Mouse (Mus musculus) layer of hippocampus, adult 2 months (tissue): ENCODE measurements around the gene Slc25a21. TPM values are rescaled to one million over a fixed set of nuclear protein-coding genes. Genes with fewer than 3 reads are reported as not detected.

Experiments used
- DNase-seq, 2 experiments: peaks; one replicate each; pipeline ENCODE4 v3.0.0; 2022; ENCODE audit warnings: low spot score in 2 of 2
- H3K27ac ChIP-seq: fragments of 200-600 bp; 2 replicates; pipeline ENCODE4 v1.8.1; 2022
- H3K4me3 ChIP-seq: fragments of 200-600 bp; 2 replicates; pipeline ENCODE4 v1.8.1; 2022; ENCODE audit warnings: mild to moderate bottlenecking
- CTCF ChIP-seq: fragments of 200-600 bp; conservative IDR thresholded peaks from 2 replicates; pipeline ENCODE4 v1.8.1; 2022; ENCODE audit warnings: antibody characterized with exemption, mild to moderate bottlenecking, moderate library complexity
- total RNA-seq, 2 experiments: library from RNA; stranded (reverse); gene quantifications; 2 replicates each; pipeline ENCODE4 v1.2.3; 2021

The Slc25a21 gene
- total RNA-seq, 2 experiments from 2014 or later: 0.42 to 2.0 TPM

- H3K4me3 ChIP-seq: no peak within 1 kb of the TSS
- no peak for DNase-seq
- no peak for TF ChIP-seq CTCF
- H3K27ac ChIP-seq: no peak within 1 kb of the TSS
Observed at GRCm38 (mm10) chr12:56691427-56692079, 505.7 kb downstream of the Slc25a21 start, which contains the start of gene Pax9. Pax9 (plus strand) TSS chr12:56691767.

- TF ChIP-seq CTCF: no peak
- no peak overlapping the region for H3K4me3 ChIP-seq
- DNase-seq: no peak
- no peak overlapping the region for H3K27ac ChIP-seq
Observed at GRCm38 (mm10) chr12:56691001-56691400, 506.3 kb downstream of the Slc25a21 start.

GRCm38 (mm10) chr12:56690366-56690765, 506.9 kb downstream of the Slc25a21 start:
- Histone ChIP-seq H3K4me3 (no peak overlapping the region), H3K27ac (no peak overlapping the region)
- no peak for DNase-seq
- no peak for TF ChIP-seq CTCF

GRCm38 (mm10) chr12:56689736-56690135, 507.5 kb downstream of the Slc25a21 start:
- H3K4me3 ChIP-seq: no peak overlapping the region
- no peak overlapping the region for H3K27ac ChIP-seq
- peak; percentile 56 for TF ChIP-seq CTCF
- no peak for DNase-seq

GRCm38 (mm10) chr12:56689331-56689730, 507.9 kb downstream of the Slc25a21 start:
- DNase-seq: no peak
- H3K4me3 ChIP-seq: no peak overlapping the region
- TF ChIP-seq CTCF: no peak

GRCm38 (mm10) chr12:56688920-56689319, 508.4 kb downstream of the Slc25a21 start:
- DNase-seq: no peak
- no peak overlapping the region for H3K4me3 ChIP-seq
- H3K27ac ChIP-seq: no peak overlapping the region
- no peak for TF ChIP-seq CTCF

More at GRCm38 (mm10) chr12:56689331-56689730, 507.9 kb downstream of the Slc25a21 start:
- no peak overlapping the region for H3K27ac ChIP-seq

- no peak for TF ChIP-seq CTCF
- DNase-seq: no peak
- no peak overlapping the region for H3K27ac ChIP-seq
- no peak overlapping the region for H3K4me3 ChIP-seq
Observed at GRCm38 (mm10) chr12:56688482-56688840, 508.8 kb downstream of the Slc25a21 start.

GRCm38 (mm10) chr12:56687640-56688481, 509.4 kb downstream of the Slc25a21 start:
- no peak for TF ChIP-seq CTCF
- no peak overlapping the region for H3K27ac ChIP-seq
- DNase-seq: no peak
- no peak overlapping the region for H3K4me3 ChIP-seq

- peak; percentile 60 for TF ChIP-seq CTCF
- H3K27ac ChIP-seq: no peak overlapping the region
- H3K4me3 ChIP-seq: no peak overlapping the region
- no peak for DNase-seq
Observed at GRCm38 (mm10) chr12:56681096-56681811, 516.0 kb downstream of the Slc25a21 start.

- H3K27ac ChIP-seq: no peak overlapping the region
- no peak overlapping the region for H3K4me3 ChIP-seq
- no peak for DNase-seq
- no peak for TF ChIP-seq CTCF
Observed at GRCm38 (mm10) chr12:56677620-56678019, 519.7 kb downstream of the Slc25a21 start.

GRCm38 (mm10) chr12:56674726-56675125, 522.5 kb downstream of the Slc25a21 start:
- no peak overlapping the region for H3K27ac ChIP-seq
- H3K4me3 ChIP-seq: no peak overlapping the region
- peak; percentile 77 for TF ChIP-seq CTCF
- no peak for DNase-seq

GRCm38 (mm10) chr12:56670795-56671194, 526.5 kb downstream of the Slc25a21 start:
- no peak for TF ChIP-seq CTCF
- Histone ChIP-seq H3K27ac (no peak overlapping the region), H3K4me3 (no peak overlapping the region)
- no peak for DNase-seq
